Mouse (Mus musculus): ENCODE measurements at regions not wholly inside any gene's neighbourhood (a gene's known extent, or its start where the extent isn't known, plus 50 kb on each side); places are given as distances from the start of the nearest gene placed in this dataset.

DNA sequence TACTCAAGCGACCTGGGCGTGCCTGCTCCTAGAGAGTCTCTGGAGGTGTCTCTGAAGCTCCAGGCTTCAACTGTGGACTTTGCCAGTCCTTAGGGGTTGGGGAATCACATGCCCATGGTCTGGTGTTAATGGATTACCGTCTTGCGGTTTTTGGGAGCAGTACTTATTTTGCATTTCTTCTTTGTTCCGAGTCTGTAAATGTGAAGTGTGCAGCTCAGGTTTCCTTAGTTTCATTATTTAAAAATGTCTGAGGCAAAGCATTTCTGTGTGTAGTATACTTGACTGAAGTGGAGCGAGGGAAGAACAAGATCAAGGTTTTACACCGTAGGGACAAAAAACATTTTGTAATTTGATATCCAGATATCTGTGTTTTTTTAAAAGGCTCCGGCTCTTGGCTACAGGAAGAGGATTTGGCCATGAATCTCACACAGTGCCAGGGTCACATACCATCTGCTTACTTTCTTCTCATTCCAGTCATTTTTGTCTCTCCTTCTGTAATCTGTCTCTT lies 231.0 kb downstream of the Igsf11 start:
- Histone ChIP-seq H3K4me1 (ENCODE audit: insufficient read depth, low read length) (no peaks in the 10 kb centered on the region), H3K27ac (ENCODE audit: low read depth, low read length) (no peak overlapping the region), H3K27me3 (ENCODE audit: insufficient read depth, low read length) (no peaks in the 10 kb centered on the region), H3K36me3 (ENCODE audit: insufficient read depth, low read length) (no peaks in the 10 kb centered on the region), H3K4me3 (ENCODE audit: low read depth, low read length) (no peak overlapping the region), H3K9me3 (ENCODE audit: low read length) (no peaks in the 10 kb centered on the region), H3K4me2 (ENCODE audit: low read depth, low read length, poor library complexity, severe bottlenecking) (no peak overlapping the region), H3K9ac (replicated peaks; ENCODE audit: low read length, poor library complexity, severe bottlenecking) (no peak overlapping the region)
- ATAC-seq (ENCODE audit: low FRiP score), result no peak
- 74% methylated on average over 8 of the region's 8 CpGs for WGBS
- no peak for TF ChIP-seq CTCF (IDR thresholded peaks at IDR 0.05)
- no peak for DNase-seq (ENCODE audit: low spot score)

DNA sequence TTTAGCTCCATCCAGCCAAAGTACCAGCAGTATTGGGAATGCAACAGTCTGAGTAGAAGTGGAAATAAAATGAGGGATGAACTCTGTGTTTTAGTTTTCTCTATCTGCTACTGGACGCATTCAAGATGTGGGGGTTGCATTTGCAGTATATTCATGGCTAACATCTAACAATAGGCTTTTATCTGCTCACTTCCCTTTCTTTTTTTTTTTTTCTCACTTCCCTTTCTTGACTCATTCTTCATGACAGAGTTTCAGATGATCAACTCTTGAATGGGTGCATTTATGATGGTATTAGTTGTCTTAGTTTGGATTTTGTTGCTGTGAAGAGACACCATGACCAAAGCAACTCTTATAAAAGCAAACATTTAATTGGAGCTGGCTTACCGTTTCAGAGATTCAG lies 240.0 kb downstream of the Igsf11 start:
- Histone ChIP-seq H3K4me1 (ENCODE audit: insufficient read depth, low read length) (no peaks in the 10 kb centered on the region), H3K4me3 (ENCODE audit: low read depth, low read length) (no peak overlapping the region), H3K27ac (ENCODE audit: low read depth, low read length) (no peak overlapping the region), H3K27me3 (ENCODE audit: insufficient read depth, low read length) (no peaks in the 10 kb centered on the region), H3K36me3 (ENCODE audit: insufficient read depth, low read length) (no peaks in the 10 kb centered on the region), H3K4me2 (ENCODE audit: low read depth, low read length, poor library complexity, severe bottlenecking) (no peak overlapping the region), H3K9ac (replicated peaks; ENCODE audit: low read length, poor library complexity, severe bottlenecking) (no peak overlapping the region), H3K9me3 (ENCODE audit: low read length) (no peaks in the 10 kb centered on the region)
- ATAC-seq (ENCODE audit: low FRiP score) (no peak), DNase-seq (ENCODE audit: low spot score) (no peak)
- 91% methylated on average over 2 of the region's 2 CpGs for WGBS
- TF ChIP-seq CTCF (IDR thresholded peaks at IDR 0.05), result no peak

DNA sequence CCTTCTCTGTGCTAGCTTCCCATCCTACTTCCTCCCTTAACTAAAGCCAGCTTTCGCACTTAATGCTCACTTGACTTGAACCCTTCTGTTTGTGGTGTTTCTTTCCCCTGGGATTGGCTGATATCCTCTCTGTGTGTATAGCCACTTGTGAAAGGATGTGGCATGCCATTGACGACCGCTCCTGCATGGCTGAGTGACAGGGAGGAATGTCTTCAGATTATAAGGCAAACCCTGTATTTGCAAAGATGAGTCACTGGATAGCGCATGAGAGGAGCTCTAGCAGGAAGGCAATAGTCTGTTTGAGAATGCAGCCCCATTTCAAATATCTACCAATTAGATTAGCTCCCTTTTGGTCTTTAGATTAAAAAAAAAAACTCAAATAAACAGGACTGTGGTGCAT lies 243.3 kb downstream of the Igsf11 start:
- Histone ChIP-seq H3K27ac (ENCODE audit: low read depth, low read length) (no peak overlapping the region), H3K4me2 (ENCODE audit: low read depth, low read length, poor library complexity, severe bottlenecking) (no peak overlapping the region), H3K36me3 (ENCODE audit: insufficient read depth, low read length) (no peaks in the 10 kb centered on the region), H3K4me1 (ENCODE audit: insufficient read depth, low read length) (no peaks in the 10 kb centered on the region), H3K9me3 (ENCODE audit: low read length) (no peaks in the 10 kb centered on the region), H3K27me3 (ENCODE audit: insufficient read depth, low read length) (no peaks in the 10 kb centered on the region), H3K4me3 (ENCODE audit: low read depth, low read length) (no peak overlapping the region), H3K9ac (replicated peaks; ENCODE audit: low read length, poor library complexity, severe bottlenecking) (no peak overlapping the region)
- TF ChIP-seq CTCF (IDR thresholded peaks at IDR 0.05), result no peak
- no peak for DNase-seq (ENCODE audit: low spot score)
- WGBS, result 53% methylated on average over 4 of the region's 4 CpGs
- ATAC-seq (ENCODE audit: low FRiP score), result no peak

DNA sequence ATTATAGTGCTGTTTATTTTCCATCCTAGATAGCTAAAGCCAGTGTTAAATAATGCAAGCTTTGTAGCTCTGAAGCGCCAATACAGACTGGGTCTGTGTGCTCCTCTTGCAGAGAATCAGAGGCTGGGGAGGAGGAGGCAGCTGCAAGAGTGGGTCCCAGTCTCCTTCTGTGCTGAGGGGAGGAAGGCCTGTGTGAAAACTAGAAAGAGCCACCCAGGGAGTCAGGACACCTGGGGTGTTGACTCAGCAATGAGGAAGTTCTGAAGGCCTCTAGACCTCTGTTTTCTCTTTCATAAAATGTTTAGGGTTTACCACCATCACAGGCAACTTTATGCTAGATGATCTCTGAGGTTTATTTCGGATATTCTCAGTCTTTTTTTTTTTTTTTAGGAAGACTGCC lies 254.7 kb downstream of the Igsf11 start:
- ATAC-seq (ENCODE audit: low FRiP score) (no peak), DNase-seq (ENCODE audit: low spot score) (no peak)
- 61% methylated on average over 2 of the region's 2 CpGs for WGBS

DNA sequence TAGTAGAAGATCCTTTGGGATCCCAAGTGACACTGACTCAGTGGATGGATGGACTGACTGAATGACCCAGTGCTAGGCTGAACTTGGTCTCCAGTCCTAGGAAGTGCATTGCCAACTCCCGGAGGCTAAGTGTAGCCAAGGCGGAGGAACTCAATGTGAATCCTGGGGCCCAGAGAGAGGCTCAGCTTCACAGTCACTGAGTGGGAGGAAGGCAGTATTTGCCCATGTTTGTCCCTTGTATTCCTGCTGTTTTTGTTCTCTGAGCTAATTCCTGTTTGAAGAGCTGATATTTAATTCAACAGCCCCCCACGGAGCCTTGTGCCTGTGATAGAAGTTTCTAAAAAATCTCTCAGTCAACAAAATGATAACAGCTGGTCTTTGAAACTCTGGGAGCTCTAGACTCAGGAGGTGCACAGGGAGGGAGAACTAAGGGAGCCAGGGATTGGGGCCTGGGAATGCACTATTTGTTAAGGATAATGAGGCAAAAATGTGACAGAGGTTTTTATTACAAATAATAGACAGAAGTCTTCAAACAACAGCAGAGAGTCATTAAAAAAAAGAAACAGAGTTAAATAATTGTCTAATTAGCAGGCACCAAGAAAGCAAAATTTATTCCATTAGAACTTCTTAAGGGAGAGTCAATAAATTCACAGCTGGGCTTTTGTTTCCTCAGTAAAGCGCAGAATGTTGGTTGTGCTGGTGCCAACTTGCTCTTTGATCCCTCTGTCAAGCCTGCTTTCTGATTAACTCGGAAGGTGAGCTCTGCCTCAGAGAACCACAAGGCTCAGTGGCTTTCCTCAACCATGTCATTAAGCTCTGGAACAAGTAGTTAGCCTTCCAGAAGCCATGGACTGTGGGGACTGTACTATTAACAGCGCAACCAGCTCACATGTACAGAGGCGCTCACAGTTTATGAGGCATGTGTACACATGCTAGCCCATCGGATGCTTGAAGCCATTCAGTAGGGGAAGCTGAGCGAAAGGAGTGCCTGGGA lies 259.2 kb downstream of the Igsf11 start:
- no peaks in the 10 kb centered on the region for H3K27me3 ChIP-seq (ENCODE audit: insufficient read depth, low read length)
- no peak overlapping the region for H3K9ac ChIP-seq (replicated peaks; ENCODE audit: low read length, poor library complexity, severe bottlenecking)
- no peaks in the 10 kb centered on the region for H3K4me1 ChIP-seq (ENCODE audit: insufficient read depth, low read length)
- WGBS, result 54% methylated on average over 9 of the region's 9 CpGs
- H3K4me3 ChIP-seq (ENCODE audit: low read depth, low read length), result no peak overlapping the region
- H3K9me3 ChIP-seq (ENCODE audit: low read length), result no peaks in the 10 kb centered on the region
- H3K36me3 ChIP-seq (ENCODE audit: insufficient read depth, low read length), result no peaks in the 10 kb centered on the region
- DNase-seq (ENCODE audit: low spot score), result peak; percentile 49
- ATAC-seq (ENCODE audit: low FRiP score), result no peak
- no peak overlapping the region for H3K4me2 ChIP-seq (ENCODE audit: low read depth, low read length, poor library complexity, severe bottlenecking)
- TF ChIP-seq CTCF (IDR thresholded peaks at IDR 0.05), result no peak
- H3K27ac ChIP-seq (ENCODE audit: low read depth, low read length), result no peak overlapping the region

More for the DNA sequence above, 254.7 kb downstream of the Igsf11 start:
- no peak overlapping the region for H3K9ac ChIP-seq (replicated peaks; ENCODE audit: low read length, poor library complexity, severe bottlenecking)
- no peak overlapping the region for H3K4me2 ChIP-seq (ENCODE audit: low read depth, low read length, poor library complexity, severe bottlenecking)
- no peak overlapping the region for H3K4me3 ChIP-seq (ENCODE audit: low read depth, low read length)
- no peak for TF ChIP-seq CTCF (IDR thresholded peaks at IDR 0.05)
- 0 out of 2 replicates have a peak overlapping the region, but pooled peaks have one; percentile 38 for H3K27ac ChIP-seq (ENCODE audit: low read depth, low read length)
- no peaks in the 10 kb centered on the region for H3K27me3 ChIP-seq (ENCODE audit: insufficient read depth, low read length)
- H3K4me1 ChIP-seq (ENCODE audit: insufficient read depth, low read length), result no peaks in the 10 kb centered on the region
- no peaks in the 10 kb centered on the region for H3K36me3 ChIP-seq (ENCODE audit: insufficient read depth, low read length)
- no peaks in the 10 kb centered on the region for H3K9me3 ChIP-seq (ENCODE audit: low read length)

DNA sequence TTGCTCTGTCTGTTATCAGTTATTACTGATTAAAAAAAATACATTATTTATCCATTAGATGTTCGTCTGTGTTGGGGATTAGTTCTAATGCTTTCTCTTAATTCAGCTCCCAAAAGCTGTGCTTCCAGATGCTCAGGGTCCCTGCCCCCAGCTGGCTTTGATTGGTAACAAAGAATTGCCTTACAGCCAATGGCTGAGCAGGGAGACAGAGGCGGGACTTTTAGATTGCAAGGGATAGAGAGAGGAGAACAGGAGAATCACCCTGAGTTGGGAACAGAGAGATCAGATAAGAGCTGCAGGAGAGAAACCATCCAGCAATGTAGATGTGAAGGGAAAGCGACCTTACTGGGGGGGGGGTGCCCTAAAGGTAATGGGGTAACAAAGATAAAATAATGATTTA lies 266.4 kb downstream of the Igsf11 start:
- H3K9ac ChIP-seq (replicated peaks; ENCODE audit: low read length, poor library complexity, severe bottlenecking), result no peak overlapping the region
- no peak for ATAC-seq (ENCODE audit: low FRiP score)
- no peak overlapping the region for H3K4me3 ChIP-seq (ENCODE audit: low read depth, low read length)
- H3K27me3 ChIP-seq (ENCODE audit: insufficient read depth, low read length), result no peaks in the 10 kb centered on the region
- no peak for DNase-seq (ENCODE audit: low spot score)
- no peaks in the 10 kb centered on the region for H3K9me3 ChIP-seq (ENCODE audit: low read length)
- H3K27ac ChIP-seq (ENCODE audit: low read depth, low read length), result no peak overlapping the region
- H3K4me2 ChIP-seq (ENCODE audit: low read depth, low read length, poor library complexity, severe bottlenecking), result no peak overlapping the region
- no peaks in the 10 kb centered on the region for H3K4me1 ChIP-seq (ENCODE audit: insufficient read depth, low read length)
- H3K36me3 ChIP-seq (ENCODE audit: insufficient read depth, low read length), result no peaks in the 10 kb centered on the region
- no peak for TF ChIP-seq CTCF (IDR thresholded peaks at IDR 0.05)
- 34% methylated on average over 3 of the region's 3 CpGs for WGBS
